Mouse (Mus musculus): ENCODE measurements around the gene Prpf3.
"Not testable (repeated sequence)": the region's sequence is repeated elsewhere in the genome, so short reads cannot be mapped to it uniquely, and the experiment has no call there.

Prpf3 gene

DNA sequence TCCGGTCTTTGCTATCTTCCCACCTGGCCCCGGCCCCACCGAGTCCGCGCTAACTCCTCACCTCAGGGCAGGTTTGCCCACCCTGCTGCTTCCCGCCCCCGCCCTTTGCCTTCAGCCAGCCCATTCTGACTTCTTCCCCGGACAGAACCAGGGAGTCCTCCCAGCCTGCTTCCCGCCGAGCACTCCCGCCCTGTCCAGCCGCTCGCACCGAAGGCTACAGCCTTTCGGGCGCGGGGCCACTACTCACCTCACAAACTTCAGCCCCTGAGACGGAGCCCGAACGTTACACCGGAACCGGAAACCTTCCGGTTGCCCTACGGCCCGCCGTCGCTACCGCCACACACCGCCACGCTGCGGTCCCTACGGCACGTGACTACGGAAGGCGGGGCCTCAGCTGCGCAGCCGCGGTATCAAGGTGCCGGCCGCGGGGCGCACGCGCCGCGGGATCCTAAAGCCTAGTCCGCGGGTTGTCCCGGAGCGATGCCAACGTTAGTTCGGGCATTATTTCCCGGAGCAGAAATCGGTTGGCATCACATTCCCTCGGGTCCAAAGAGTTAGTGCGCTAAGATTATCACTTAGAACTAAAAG is at the start of gene Prpf3:
TSS of gene Prpf3 (minus strand) at position 384 of the 588 bp plus-strand sequence.
- DNase-seq, result peak; percentile 97

DNA sequence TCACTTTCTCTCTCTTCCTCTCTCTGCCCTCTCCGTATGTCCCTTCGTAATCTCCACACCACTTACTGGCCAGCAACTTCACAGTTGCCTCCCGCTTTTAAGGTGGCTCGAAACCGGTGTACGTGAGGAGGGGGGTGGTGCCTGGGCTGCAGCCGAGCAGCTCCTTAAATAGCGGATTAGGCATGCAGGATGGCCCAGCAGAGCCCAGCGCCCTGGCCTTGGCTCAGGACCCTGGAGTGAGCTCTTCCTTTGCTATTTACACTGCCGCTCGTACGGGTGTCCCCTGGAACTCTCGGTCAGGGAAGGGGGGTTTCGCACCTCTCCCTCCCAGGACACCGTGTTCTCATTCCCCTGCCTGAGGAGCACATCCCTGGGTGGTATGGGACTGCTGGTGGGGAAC is 48.9 kb upstream of the Prpf3 start, which contains the start of gene Car14:
TSS of gene Car14 (minus strand) at position 124 of the 400 bp plus-strand sequence.
- DNase-seq, result peak; percentile 15

DNA sequence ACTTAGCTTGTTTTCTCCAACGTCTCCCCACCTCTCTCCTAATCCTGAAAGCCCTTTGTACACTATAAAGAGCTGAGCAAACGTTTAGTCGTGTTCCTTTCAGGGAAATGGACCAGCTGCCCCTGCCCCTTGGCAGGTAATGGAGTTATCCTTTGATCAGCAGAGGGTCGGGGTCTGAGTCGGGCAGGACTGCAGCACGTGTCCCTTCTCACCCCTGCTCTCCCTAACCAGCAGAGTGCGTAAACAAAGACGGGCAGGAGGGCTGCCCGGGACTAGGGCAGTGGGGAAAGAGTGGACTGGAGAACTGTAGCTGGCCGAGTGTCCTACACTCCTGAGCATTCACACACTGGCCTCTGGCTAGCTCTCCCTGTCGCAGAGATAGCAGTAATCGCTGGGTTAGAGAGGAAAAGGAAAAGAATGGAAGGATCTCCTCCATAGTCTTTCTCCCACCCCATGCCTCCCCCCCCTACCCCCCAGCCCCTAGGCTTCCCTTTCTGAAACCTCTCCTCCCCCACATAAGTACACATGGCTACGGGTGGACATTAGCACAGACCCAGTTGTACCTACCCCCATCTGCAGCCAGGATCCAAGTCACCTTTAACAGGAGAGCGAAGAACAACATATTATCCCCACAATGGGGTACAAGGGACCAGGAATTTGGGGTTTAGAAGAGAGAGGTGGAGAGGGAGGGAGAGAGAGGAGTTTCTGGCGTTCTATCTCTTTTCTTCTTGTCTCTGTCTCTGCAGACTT is 48.2 kb upstream of the Prpf3 start:
- DNase-seq, result no peak

DNA sequence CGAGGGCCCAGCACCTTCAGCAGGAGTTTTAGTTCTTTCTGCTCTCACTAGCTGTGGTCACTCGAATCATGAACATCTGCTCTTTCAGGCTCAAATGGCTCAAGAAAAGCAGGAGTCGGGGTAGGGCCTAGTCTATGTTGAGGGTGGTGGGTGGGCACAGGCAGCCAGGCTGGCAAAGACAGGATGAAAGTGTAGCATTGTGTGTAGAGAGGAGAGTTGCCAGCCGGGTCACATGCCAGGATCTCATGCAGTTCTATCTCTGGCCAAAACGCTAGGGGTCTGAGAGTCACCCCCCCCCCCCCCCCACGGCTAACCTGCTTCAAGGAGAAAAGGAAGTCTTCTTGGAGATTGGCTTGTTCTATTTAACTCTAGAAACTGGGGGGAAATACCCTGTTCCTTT is 47.0 kb upstream of the Prpf3 start:
- DNase-seq, result no peak

DNA sequence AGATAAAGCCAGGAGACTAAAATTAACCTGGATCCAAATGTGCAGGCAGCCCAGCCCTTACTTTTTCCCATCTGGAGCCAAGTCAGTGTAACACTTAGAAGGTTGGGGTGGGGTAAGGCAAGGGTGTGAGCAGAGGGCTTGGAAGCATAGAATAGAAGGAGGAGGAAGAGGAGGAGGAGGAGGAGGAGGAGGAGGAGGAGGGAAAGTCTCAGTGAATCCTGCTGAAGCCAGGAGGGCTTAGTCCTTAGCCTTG is 46.6 kb upstream of the Prpf3 start:
- DNase-seq, result no peak

DNA sequence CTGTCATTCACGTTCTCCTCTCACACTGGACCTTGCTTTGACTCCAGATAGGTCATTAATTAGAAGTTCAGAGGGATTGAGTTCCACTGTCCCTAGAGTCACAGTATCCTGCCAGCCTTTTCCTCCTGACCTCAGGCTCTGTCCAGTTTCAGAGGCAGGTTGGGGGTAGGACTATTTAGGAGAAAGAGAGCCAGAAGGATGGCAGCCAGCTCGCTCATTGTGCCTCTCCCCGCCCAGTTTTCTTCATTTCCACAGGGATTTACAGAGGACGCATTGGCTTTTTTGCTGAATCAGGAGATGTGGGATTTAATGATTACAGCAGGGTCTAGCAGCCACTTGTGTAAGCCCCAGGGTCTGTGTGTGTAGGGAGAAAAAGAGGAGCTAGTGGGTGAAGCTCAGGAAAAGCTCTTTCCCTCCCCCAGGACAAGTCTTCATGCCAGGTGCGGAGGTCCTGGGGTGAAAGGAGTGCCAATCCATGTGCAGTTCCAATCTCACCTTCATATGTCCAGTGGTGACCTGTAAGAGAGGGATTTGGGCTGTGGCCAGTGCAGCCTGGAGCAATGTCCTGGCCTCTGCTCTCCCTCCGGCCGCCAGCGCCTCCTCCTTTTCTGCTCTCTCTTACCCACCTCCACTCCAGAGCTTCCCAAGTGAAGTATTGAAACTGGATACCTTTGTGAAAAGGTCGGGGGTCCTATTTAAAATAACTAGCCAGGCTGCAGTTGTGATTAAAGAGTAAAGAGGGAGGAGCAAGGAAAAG is 46.1 kb upstream of the Prpf3 start:
- no peak for DNase-seq

DNA sequence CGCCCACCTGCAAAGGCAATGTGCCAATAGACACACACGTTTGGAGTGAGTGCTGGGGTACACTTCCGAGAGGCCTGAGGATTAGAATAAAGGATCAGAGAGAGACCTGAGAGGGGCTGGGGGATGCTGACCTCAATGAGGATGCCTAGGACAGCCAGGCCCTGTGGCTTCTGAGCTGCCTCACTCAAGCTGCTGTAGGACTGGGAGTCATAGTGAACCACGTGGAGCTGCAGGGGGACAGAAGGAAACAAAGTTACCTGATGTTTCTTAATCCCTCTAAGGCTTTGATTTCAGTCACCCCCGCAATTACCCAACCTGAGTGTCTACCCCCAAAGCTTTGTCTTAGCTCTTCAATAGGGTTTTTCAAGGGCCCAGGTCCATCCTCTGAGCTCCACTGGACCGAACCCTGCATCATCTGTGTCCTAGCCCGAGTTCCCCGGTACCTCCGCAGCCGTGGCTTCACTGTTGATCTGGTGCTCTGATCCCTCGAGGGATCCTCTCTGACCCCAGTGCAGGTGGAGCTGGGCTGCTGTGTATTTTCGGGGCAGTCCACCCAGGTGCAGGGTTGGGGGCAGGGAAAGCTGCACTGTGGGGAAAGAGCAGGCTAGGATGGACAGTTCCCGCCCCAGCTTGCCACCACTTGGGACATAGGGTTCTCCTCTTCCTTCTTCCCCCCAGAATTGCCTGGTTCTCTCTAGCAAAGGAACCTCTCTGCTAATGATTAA is 44.3 kb upstream of the Prpf3 start:
- DNase-seq, result no peak

DNA sequence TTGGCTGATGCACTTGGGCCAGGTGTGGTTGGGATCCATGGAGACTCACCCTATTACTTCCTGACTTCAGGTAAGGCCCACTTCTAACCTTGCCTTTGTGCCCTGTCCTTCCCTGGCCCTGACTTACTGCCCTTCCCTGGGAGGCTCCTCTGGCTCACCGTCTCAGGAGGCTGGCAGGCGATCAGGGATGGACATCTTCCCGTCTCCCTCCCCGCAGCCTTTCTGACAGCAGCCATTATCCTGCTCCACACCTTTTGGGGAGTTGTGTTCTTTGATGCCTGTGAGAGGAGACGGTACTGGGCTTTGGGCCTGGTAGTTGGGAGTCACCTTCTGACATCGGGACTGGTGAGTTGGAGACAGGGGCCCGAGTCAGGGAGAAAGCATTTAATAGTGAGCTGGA is 39.8 kb upstream of the Prpf3 start:
- not testable (repeated sequence) for DNase-seq

DNA sequence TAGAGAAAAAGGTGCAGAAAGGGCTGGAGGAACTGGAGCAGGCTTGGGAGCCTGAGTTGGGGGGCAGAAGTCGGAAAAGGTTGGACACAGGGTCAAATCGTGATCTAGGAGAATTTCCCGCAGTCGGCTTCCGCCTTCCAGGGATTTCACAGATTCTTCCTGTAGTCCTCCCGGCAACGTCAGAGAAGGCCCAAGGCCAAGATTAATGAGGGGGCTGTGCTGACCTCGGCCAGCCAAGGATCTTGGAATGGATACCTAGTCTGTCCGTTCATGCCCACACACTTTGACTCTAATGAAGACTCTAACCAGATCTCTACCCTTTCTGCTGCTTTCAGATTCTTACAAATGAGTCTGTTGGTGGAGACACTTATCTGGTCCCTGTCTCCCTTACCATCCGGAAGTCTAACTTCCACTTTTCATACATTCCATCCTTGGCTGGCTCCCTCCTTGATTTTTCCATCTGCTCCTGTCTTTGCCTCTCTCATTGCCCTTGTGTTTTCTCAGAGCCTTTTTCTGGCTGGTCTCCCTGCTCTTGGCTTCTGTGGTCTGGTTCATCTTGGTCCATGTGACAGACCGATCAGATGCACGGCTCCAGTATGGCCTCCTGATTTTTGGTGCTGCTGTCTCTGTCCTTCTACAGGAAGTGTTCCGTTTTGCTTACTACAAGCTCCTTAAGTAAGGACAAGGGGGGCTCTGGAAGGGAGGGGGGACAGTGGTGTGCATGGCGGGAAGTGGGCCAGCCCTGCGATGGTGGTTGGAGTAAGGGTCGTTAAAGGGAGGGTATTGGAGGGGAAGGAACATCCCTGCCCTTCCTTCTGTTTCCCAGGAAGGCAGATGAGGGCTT is 38.9 kb upstream of the Prpf3 start:
- peak; percentile 87 for DNase-seq

DNA sequence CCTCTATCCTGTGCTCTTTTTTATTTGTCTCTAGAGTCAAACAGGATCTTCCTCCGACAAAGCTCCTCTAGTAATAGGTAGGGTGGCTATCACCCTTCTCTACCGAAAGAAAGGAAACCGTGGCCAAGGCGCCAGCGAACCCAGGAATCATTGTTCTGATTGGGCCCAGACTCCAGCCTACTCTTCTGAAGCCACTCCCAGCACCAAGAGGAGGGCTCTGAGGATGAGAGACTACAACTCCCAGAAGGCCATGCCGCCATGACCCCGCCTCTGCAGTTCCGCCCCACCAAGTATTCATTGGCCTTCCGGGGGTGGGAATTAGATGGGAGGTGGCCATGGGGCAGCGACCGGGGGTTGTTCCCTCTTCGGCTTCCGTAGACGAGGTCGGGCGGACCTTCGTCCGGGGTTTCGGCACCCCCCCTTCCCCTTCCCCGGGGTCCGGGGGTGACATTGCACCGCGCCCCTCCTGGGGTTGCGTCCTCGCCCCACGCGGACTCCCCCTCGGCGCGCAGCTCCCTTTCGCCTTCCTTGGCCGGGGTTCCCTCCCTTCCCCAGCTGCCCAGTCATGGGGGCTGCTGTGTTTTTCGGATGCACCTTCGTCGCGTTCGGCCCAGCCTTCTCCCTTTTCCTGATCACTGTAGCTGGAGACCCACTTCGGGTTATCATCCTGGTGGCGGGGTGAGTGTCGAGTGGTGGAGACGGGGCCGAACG is 38.1 kb upstream of the Prpf3 start, which contains the start of gene Aph1a:
TSS of gene Aph1a (plus strand) at position 364 of the 711 bp plus-strand sequence.
- peak; percentile 99 for DNase-seq

DNA sequence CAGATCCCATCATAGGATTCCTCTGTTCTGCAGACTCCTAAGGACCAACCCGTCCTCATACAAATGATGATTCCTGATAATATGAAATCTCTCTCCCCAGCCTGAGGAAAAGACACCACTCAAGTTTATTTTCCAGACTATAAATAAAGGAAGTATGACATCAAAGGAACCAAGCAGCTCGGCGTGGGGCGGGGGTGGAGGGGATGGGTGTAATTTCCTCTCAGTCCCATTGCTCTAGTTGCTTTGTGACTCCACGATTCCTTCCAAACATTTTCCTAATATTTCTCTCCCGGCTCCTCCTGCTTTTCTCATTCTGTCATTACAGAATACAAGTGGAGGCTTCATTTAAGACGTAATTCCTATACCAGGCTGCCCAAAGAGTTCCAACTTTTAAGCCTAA is 37.4 kb upstream of the Prpf3 start:
- peak; percentile 77 for DNase-seq

DNA sequence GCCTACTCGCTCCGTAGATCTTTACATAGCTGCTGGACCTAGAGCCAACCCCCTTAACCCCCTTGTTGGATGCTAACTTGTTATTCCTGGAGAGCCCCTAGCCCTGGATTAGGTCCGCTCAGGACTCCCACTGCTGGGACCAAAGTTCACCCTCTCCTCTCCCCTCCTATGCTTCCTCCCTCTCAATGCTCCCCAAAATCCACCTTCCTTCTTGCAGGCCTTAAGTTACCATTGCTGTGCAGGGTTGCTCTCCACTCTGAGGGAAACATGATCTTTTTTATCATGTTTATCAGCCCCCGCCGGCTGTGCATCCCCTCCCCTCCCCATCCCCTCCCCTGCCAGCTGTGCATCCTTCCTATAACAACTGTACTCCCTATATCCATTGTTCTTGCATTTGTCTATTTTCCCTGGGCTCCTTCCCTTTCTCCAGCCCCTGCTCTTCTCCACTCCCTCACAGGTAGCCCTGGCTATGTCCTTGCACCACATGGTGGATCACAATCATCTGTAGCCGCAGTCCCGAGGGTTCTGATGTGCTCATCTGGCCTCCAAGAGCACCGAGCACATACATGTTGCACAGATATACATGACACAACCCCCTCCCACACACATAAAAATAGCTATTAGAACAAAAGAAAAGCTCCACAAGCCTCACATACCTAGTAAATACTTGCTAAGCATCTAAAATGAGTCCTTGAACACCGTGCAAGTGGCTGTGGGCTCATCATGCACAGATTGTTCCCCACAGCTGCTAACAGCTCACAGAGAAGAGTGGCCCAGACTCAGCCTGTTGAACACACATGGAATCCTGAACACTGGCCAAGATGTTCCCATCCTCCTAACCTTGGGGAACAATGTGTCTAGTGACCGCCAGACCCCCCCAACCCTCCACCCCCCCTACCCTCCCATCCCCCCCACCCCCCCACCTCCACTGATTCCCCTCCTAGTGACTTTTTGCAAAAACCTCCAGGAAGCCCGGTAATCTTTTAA is 36.7 kb upstream of the Prpf3 start:
- DNase-seq, result peak; percentile 70

DNA sequence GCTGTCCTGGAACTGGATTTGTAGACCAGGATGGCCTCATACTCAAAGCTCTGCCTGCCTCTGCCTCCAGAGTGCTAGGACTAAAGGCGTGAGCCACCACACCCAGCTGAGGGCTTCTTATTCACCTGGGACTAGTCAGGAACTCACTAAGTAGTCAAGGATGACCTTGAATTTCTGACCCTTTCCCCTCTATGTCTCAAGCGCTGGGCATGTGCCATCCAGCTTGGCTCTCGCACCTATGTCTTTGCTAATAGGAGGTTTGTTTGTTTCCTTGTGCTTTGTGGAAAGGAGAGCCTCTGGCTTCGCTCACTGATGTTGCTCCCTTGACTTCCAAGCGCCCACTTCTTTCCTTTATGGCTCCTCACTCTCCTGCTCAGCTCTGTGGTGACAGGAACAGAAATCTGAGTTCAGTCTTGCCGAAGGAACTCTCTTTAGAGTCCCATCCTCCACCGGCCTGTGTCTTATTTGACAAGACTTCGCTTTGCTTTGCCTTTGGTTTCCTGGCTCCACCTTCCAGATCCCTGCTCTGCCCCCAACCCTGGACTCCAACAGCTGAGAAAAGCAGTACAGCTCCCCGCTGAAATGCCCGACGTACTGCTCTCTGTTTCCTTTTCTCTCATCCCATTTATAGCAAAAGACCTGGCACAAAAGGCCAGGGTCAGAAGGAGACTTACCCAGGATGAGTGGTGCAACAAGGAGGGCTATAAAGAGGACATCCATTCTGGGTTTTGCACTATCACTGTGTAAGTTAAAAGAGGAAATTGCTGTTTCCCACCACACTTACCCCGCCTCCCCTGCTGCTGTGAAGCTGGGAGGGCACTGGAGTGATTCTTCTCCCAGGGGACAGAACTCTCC is 35.8 kb upstream of the Prpf3 start, which contains the start of gene BC028528:
TSS of gene BC028528 (minus strand) at position 795 of the 855 bp plus-strand sequence.
- DNase-seq, result peak; percentile 83

DNA sequence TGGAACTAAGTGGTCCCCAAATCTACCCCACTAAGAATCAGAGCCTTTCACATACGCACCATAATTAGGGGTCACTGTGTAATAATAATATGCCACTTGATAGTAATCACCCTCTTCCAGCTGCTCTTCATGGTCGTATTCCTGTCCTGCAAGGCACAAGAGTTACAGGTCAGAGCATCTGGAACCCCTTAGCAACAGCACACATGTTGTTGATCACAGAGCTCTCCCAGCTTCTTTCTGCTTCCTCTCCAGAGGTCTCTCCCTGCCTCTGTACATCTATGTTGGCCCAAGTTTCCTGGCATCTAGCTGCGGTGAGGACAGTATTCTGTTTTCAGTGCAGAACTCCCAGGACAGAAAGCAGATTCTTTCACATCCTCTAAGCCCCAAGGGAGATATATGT is 34.0 kb upstream of the Prpf3 start:
- DNase-seq, result no peak

DNA sequence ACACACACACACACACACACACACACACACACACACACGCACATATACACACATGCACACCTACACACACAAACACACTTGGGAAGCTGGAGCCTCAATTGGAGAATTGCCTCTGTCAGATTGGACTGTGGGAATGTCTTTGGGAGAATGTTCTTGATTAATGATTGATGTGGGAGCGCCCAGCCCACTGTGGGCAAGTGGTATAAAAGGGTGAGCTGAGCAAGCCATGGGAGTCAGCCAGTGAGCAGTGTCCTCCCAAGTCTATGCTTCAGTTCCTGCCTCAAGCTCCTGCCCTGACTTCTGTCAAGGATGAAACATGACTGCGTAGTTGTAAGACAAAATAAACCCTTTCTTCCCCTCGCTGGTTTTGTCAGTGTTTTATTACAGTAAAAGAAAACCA is 31.9 kb upstream of the Prpf3 start:
- no peak for DNase-seq

DNA sequence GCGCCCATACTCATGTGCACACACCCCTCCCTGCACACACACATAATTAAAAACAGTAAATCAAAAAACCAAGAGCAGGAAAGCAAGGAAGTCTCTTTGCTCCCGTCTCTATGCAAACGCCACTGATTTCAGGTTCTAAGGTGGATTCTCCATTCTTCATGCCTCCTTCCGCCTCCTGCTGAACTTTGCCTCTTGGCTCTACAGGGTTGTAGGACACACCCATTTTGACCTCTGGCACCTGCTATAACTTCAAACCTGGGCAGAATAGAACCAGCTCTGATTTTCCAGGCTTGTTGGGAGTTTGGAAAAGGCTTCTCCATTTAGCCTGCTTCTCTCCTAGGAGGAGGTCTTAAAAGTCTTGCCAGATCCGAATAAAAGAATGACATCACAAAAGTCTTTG is 28.7 kb upstream of the Prpf3 start:
- no peak for DNase-seq

DNA sequence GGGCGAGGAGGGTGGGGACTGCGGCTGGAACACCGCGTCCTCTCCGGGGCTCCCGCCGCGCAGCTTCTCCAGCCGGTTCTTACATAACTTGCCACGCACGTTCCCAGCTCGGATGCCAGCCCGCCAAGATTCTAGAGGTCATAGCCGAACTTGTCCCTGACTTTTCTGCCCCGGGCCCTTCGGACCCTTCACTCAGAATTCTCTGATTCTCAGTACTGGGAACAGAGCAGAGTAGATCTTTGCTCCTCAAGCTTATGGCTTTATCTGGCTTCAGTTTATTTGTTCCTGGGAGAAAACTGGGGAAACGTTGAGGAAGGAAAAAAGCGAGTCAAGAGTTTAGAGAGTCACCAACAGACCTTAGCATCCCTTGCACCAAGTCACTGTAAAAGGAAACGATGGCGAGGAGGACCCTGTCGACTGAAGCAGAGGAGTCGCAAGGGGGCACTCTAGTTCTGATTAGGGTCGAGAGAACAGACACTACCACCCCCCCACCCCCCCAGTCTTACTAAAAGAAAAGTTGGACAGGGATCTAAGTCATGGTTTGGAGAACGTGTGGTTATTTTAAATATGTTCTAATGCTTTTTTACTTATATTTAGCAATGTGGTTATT is 27.2 kb upstream of the Prpf3 start:
- DNase-seq, result peak; percentile 94

DNA sequence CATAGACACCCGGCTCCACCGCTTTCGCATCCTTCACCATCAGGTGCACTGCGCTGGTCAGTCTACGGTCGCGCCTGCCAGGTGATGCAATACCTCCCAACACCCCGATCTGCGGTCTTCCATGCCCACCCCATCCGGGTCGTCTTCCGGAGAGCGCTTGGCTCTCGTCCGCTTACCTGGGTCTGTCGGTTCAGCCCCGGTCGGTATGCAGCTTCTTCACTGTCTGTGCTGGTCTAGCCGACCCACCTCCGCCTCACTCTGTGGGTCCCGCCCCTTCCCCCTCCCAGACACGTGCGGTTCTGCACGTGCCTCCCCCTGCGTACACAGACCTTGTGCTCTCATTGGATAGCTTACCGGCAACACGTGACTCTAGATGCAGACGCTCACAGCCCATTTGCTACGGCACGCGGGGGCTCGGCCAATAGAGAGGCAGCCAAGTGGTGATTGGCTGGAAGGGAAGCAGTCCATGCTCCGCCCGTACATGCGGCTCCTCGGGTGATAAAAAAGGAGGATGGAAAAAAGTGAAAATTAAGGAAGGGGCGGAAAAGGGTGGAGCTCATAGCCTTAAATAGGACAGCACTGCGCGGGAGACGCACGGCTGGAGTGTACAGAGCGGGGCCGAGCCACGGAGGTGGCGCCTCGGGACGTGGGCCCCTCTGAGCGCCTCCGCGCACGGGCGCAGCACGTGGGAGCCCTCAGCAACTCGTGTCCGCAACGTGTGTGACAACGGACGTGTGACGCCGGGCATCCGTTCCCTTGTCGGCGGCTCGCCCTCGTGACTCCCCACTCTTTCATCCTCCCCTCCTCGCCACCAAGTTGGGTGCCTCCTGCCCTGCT is 26.5 kb upstream of the Prpf3 start, which contains the start of gene Ciart:
TSS of gene Ciart (minus strand) at position 273 of the 837 bp plus-strand sequence.
- DNase-seq, result peak; percentile 98
